ENCODE assay signal across 18 mouse cellular contexts in genomic region chr13:20254911-20255310, GRCm38 (mm10).
DNase-seq lines count a peak whose midpoint lies in the region; ATAC-seq and TF ChIP-seq lines count a peak whose summit lies in the region.
"Had no signal": no experiment of that assay in that cellular context is flagged by ENCODE, and none has a peak within 500 bp of the region (broad histone marks: within the 10 kb centered on the region; RNA-seq: fewer than 3 reads in every experiment).

No protein-coding gene starts in this region.

- WGBS in heart, embryonic 10.5 days: 78% methylated on average over 6 of the region's 6 CpGs
- WGBS in midbrain, postnatal 0 days: 54% methylated on average over 6 of the region's 6 CpGs
- WGBS in midbrain, embryonic 11.5 days: 85% methylated on average over 6 of the region's 6 CpGs
- WGBS in lung, embryonic 15.5 days: 69% methylated on average over 6 of the region's 6 CpGs
- WGBS in stomach, postnatal 0 days: 61% methylated on average over 6 of the region's 6 CpGs

- no peaks in the 10 kb centered on the region for H3K9me3 ChIP-seq in heart, embryonic 10.5 days
- no peaks in the 10 kb centered on the region for H3K9me3 ChIP-seq in midbrain, postnatal 0 days (ENCODE audit: low read length)
- H3K9me3 ChIP-seq in midbrain, embryonic 11.5 days (ENCODE audit: control insufficient read depth, low read length): no peaks in the 10 kb centered on the region
- H3K9me3 ChIP-seq in lung, embryonic 15.5 days: no peaks in the 10 kb centered on the region
- no peaks in the 10 kb centered on the region for H3K9me3 ChIP-seq in stomach, postnatal 0 days (ENCODE audit: control insufficient read depth, low read length)
- H3K9me3 ChIP-seq: embryonic facial prominence, embryonic 12.5 days; forebrain, embryonic 13.5 days; G1E; hindbrain, embryonic 13.5 days; liver, embryonic 12.5 days; megakaryocyte, embryonic 14.5 days had no signal

- no peak for TF ChIP-seq CTCF in midbrain, postnatal 0 days (IDR thresholded peaks at IDR 0.05)
- no peak for TF ChIP-seq CTCF in stomach, postnatal 0 days (IDR thresholded peaks at IDR 0.05; ENCODE audit: low read depth)

- peak; percentile 62; the same call in 1 of the 2 replicates for ATAC-seq in midbrain, postnatal 0 days (ENCODE audit: low FRiP score)
- no peak for ATAC-seq in midbrain, embryonic 11.5 days (ENCODE audit: low FRiP score)
- ATAC-seq in lung, embryonic 15.5 days (ENCODE audit: borderline replicate concordance, extremely low read depth, low FRiP score, low TSS enrichment): no peak
- no peak for ATAC-seq in stomach, postnatal 0 days (ENCODE audit: low FRiP score, low TSS enrichment)
- ATAC-seq: forebrain, embryonic 13.5 days; liver, embryonic 12.5 days had no signal

- no peaks in the 10 kb centered on the region for H3K36me3 ChIP-seq in heart, embryonic 10.5 days
- no peaks in the 10 kb centered on the region for H3K36me3 ChIP-seq in midbrain, postnatal 0 days (ENCODE audit: insufficient read depth, low read length)
- no peaks in the 10 kb centered on the region for H3K36me3 ChIP-seq in midbrain, embryonic 11.5 days (ENCODE audit: control insufficient read depth, insufficient read depth, low read length)
- H3K36me3 ChIP-seq in lung, embryonic 15.5 days: no peaks in the 10 kb centered on the region
- H3K36me3 ChIP-seq in stomach, postnatal 0 days (ENCODE audit: control insufficient read depth, insufficient read depth, low read length): no peaks in the 10 kb centered on the region
- H3K36me3 ChIP-seq: embryonic facial prominence, embryonic 12.5 days; G1E; hindbrain, embryonic 13.5 days; liver, embryonic 12.5 days had no signal

- H3K4me3 ChIP-seq in heart, embryonic 10.5 days: no peak overlapping the region
- H3K4me3 ChIP-seq in midbrain, postnatal 0 days (ENCODE audit: low read depth, low read length): no peak overlapping the region
- H3K4me3 ChIP-seq in midbrain, embryonic 11.5 days (ENCODE audit: low read depth, low read length): no peak overlapping the region
- H3K4me3 ChIP-seq in lung, embryonic 15.5 days: no peak overlapping the region
- no peak overlapping the region for H3K4me3 ChIP-seq in stomach, postnatal 0 days (ENCODE audit: low read depth, low read length)
- H3K4me3 ChIP-seq: embryonic facial prominence, embryonic 12.5 days; forebrain, embryonic 13.5 days; hindbrain, embryonic 13.5 days; liver, embryonic 12.5 days; megakaryocyte, embryonic 14.5 days had no signal

- TF ChIP-seq EP300 in stomach, postnatal 0 days (optimal IDR thresholded peaks at IDR 0.05): no peak

- no peak overlapping the region; the same call in 1 of the 2 replicates for H3K27ac ChIP-seq in heart, embryonic 10.5 days
- H3K27ac ChIP-seq in midbrain, postnatal 0 days (ENCODE audit: low read depth, low read length): no peak overlapping the region
- H3K27ac ChIP-seq in midbrain, embryonic 11.5 days (ENCODE audit: low read depth, low read length): no peak overlapping the region
- peak overlapping the region; percentile 55 for H3K27ac ChIP-seq in lung, embryonic 15.5 days
- peak overlapping the region; percentile 69; the same call in 1 of the 2 replicates for H3K27ac ChIP-seq in stomach, postnatal 0 days (replicated peaks)
- H3K27ac ChIP-seq: embryonic facial prominence, embryonic 12.5 days; forebrain, embryonic 13.5 days; hindbrain, embryonic 13.5 days; liver, embryonic 12.5 days had no signal

- H3K4me2 ChIP-seq in midbrain, postnatal 0 days (ENCODE audit: low read depth, low read length, poor library complexity, severe bottlenecking): no peak overlapping the region
- H3K4me2 ChIP-seq in midbrain, embryonic 11.5 days: no peak overlapping the region
- H3K4me2 ChIP-seq in lung, embryonic 15.5 days: no peak overlapping the region
- H3K4me2 ChIP-seq in stomach, postnatal 0 days (replicated peaks; ENCODE audit: low read depth): no peak overlapping the region
- H3K4me2 ChIP-seq: embryonic facial prominence, embryonic 12.5 days; forebrain, embryonic 13.5 days; hindbrain, embryonic 13.5 days; liver, embryonic 12.5 days had no signal

- no peak overlapping the region for H3K9ac ChIP-seq in midbrain, postnatal 0 days (replicated peaks; ENCODE audit: low read length, poor library complexity, severe bottlenecking)
- H3K9ac ChIP-seq in midbrain, embryonic 11.5 days (ENCODE audit: low read length): no peak overlapping the region
- no peak overlapping the region for H3K9ac ChIP-seq in lung, embryonic 15.5 days
- no peak overlapping the region for H3K9ac ChIP-seq in stomach, postnatal 0 days (ENCODE audit: low read length)
- H3K9ac ChIP-seq: embryonic facial prominence, embryonic 12.5 days; forebrain, embryonic 13.5 days; hindbrain, embryonic 13.5 days; liver, embryonic 12.5 days had no signal

- no peaks in the 10 kb centered on the region for H3K4me1 ChIP-seq in heart, embryonic 10.5 days
- H3K4me1 ChIP-seq in midbrain, postnatal 0 days (ENCODE audit: insufficient read depth, low read length): no peaks in the 10 kb centered on the region
- no peaks in the 10 kb centered on the region for H3K4me1 ChIP-seq in midbrain, embryonic 11.5 days (ENCODE audit: control insufficient read depth, insufficient read depth, low read length)
- peaks cover 8% of the 10 kb centered on the region; the same call in 1 of the 2 replicates for H3K4me1 ChIP-seq in lung, embryonic 15.5 days
- no peaks in the 10 kb centered on the region for H3K4me1 ChIP-seq in stomach, postnatal 0 days (replicated peaks; ENCODE audit: control insufficient read depth, insufficient read depth)
- H3K4me1 ChIP-seq: embryonic facial prominence, embryonic 12.5 days; hindbrain, embryonic 13.5 days; liver, embryonic 12.5 days had no signal

- no peaks in the 10 kb centered on the region for H3K27me3 ChIP-seq in heart, embryonic 10.5 days (ENCODE audit: insufficient read depth, poor library complexity, severe bottlenecking)
- no peaks in the 10 kb centered on the region for H3K27me3 ChIP-seq in midbrain, postnatal 0 days (ENCODE audit: insufficient read depth, low read length)
- no peaks in the 10 kb centered on the region for H3K27me3 ChIP-seq in midbrain, embryonic 11.5 days (ENCODE audit: control insufficient read depth, insufficient read depth, low read length)
- no peaks in the 10 kb centered on the region for H3K27me3 ChIP-seq in lung, embryonic 15.5 days
- H3K27me3 ChIP-seq in stomach, postnatal 0 days (ENCODE audit: control insufficient read depth, insufficient read depth, low read length): no peaks in the 10 kb centered on the region
- H3K27me3 ChIP-seq: embryonic facial prominence, embryonic 12.5 days; forebrain, embryonic 13.5 days; hindbrain, embryonic 13.5 days; liver, embryonic 12.5 days; megakaryocyte, embryonic 14.5 days had no signal

- DNase-seq in heart, adult 18-20 months: peak; percentile 38 to 47
- no peak for DNase-seq in heart, embryonic 10.5 days (ENCODE audit: low spot score)
- peak; percentile 26 for DNase-seq in midbrain, postnatal 0 days (ENCODE audit: low spot score)
- DNase-seq in midbrain, embryonic 11.5 days (ENCODE audit: low spot score, missing footprints): no peak
- no peak for DNase-seq in stomach, postnatal 0 days (ENCODE audit: low spot score)
- DNase-seq in layer of hippocampus, postnatal 36 days: no peak
- no peak for DNase-seq in urinary bladder, adult 2 months (ENCODE audit: low spot score)
- DNase-seq: adrenal gland, postnatal 25 days; cerebellum, postnatal 25 days; kidney, adult 8-10 months; thymus, postnatal 25 days had no signal

Comparison
In these comparisons a context has a peak if more than half of its experiments do, and no peak if none do; other contexts are left out.
1. DNase-seq: peak in heart, adult 18-20 months (2 of 2) and midbrain, postnatal 0 days (single experiment); none in heart, embryonic 10.5 days (single experiment), midbrain, embryonic 11.5 days (single experiment), stomach, postnatal 0 days (single experiment), layer of hippocampus, postnatal 36 days (0 of 2) and urinary bladder, adult 2 months (single experiment).
2. H3K27ac ChIP-seq: peak in lung, embryonic 15.5 days (single experiment) and stomach, postnatal 0 days (single experiment); none in heart, embryonic 10.5 days (single experiment), midbrain, postnatal 0 days (single experiment) and midbrain, embryonic 11.5 days (single experiment).